In the genomic region with DNA sequence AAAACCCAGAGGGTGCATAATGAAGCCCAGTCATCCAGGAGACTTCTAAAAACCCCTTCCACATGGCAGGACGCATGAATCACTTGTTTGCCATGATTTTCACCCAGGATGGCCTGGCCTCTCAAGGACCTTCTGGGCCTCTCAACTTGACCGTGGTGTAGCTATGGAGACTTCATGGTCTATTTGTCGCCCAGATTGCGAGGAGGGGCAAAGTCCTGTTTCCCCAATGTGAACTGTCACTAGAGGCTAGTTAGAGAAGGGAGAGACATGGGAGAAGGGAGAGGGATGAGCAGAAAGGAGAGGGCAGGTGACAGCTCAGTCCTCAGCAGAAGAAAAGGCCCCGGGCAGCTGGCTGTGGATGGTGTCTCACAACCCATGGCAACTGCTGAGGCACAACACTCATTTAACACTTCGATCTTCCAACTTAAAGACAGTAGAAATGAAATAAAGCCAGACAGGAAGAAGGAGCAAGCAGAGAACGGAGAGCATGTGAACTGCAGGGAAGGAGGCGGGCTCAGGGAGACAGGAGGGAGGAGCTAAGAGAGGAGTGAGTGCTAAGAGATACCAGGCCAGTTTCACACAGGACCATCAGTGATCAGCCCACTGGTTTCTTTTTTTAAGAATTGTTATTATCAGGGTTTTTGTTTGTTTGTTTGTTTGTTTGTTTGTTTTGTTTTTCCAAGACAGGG, we compare ENCODE assay signal across 14 mouse cellular contexts. TPM values are rescaled to one million over a fixed set of nuclear protein-coding genes. Genes with fewer than 3 reads are reported as not detected.
DNase-seq lines count a peak whose midpoint lies in the region; ATAC-seq lines count a peak whose summit lies in the region.
"Had no signal": no experiment of that assay in that cellular context is flagged by ENCODE, and none has a peak within 500 bp of the region (broad histone marks: within the 10 kb centered on the region; RNA-seq: fewer than 3 reads in every experiment).

No protein-coding gene starts in this region.

- H3K9me3 ChIP-seq in heart, embryonic 10.5 days, result no peaks in the 10 kb centered on the region
- H3K9me3 ChIP-seq in kidney, embryonic 15.5 days (replicated peaks), result no peaks in the 10 kb centered on the region
- no peaks in the 10 kb centered on the region for H3K9me3 ChIP-seq in liver, embryonic 15.5 days (replicated peaks)
- H3K9me3 ChIP-seq in forebrain, embryonic 14.5 days (replicated peaks; ENCODE audit: control insufficient read depth, low read length), result no peaks in the 10 kb centered on the region
- no peaks in the 10 kb centered on the region for H3K9me3 ChIP-seq in hindbrain, embryonic 12.5 days (replicated peaks)
- H3K9me3 ChIP-seq: embryonic facial prominence, embryonic 15.5 days had no signal

- H3K4me2 ChIP-seq in kidney, embryonic 15.5 days, result no peak overlapping the region
- H3K4me2 ChIP-seq in liver, embryonic 15.5 days, result peak overlapping the region; percentile 61
- no peak overlapping the region for H3K4me2 ChIP-seq in forebrain, embryonic 14.5 days (ENCODE audit: low read length)
- no peak overlapping the region for H3K4me2 ChIP-seq in hindbrain, embryonic 12.5 days (replicated peaks)
- H3K4me2 ChIP-seq: embryonic facial prominence, embryonic 15.5 days had no signal

- no peaks in the 10 kb centered on the region for H3K36me3 ChIP-seq in heart, embryonic 10.5 days
- no peaks in the 10 kb centered on the region for H3K36me3 ChIP-seq in kidney, embryonic 15.5 days
- no peaks in the 10 kb centered on the region for H3K36me3 ChIP-seq in liver, embryonic 15.5 days (replicated peaks)
- H3K36me3 ChIP-seq in forebrain, embryonic 14.5 days (ENCODE audit: control insufficient read depth, insufficient read depth, low read length), result no peaks in the 10 kb centered on the region
- no peaks in the 10 kb centered on the region for H3K36me3 ChIP-seq in hindbrain, embryonic 12.5 days
- H3K36me3 ChIP-seq: embryonic facial prominence, embryonic 15.5 days had no signal

- DNase-seq in heart, embryonic 10.5 days (ENCODE audit: low spot score), result no peak
- DNase-seq in heart, postnatal 4 days, result no peak
- DNase-seq in ZHBTc4 (ENCODE audit: low read depth, low spot score), result peak; percentile 68
- DNase-seq in urinary bladder, postnatal 14 days (ENCODE audit: low spot score), result no peak
- no peak for DNase-seq in forebrain, embryonic 14.5 days (ENCODE audit: low spot score)
- DNase-seq: cerebellum, postnatal 14 days; layer of hippocampus, adult 9-11 months had no signal

- H3K27me3 ChIP-seq in heart, embryonic 10.5 days (ENCODE audit: insufficient read depth, poor library complexity, severe bottlenecking), result no peaks in the 10 kb centered on the region
- H3K27me3 ChIP-seq in kidney, embryonic 15.5 days, result no peaks in the 10 kb centered on the region
- no peaks in the 10 kb centered on the region for H3K27me3 ChIP-seq in liver, embryonic 15.5 days
- H3K27me3 ChIP-seq in forebrain, embryonic 14.5 days (replicated peaks; ENCODE audit: control insufficient read depth, insufficient read depth, low read length), result no peaks in the 10 kb centered on the region
- H3K27me3 ChIP-seq in hindbrain, embryonic 12.5 days, result no peaks in the 10 kb centered on the region
- H3K27me3 ChIP-seq: embryonic facial prominence, embryonic 15.5 days had no signal

- ATAC-seq in kidney, embryonic 15.5 days (replicated peaks; ENCODE audit: low FRiP score), result peak; percentile 67; the same call in 1 of the 2 replicates
- ATAC-seq in liver, embryonic 15.5 days (ENCODE audit: insufficient read depth), result peak; percentile 84
- no peak for ATAC-seq in forebrain, embryonic 14.5 days
- no peak for ATAC-seq in hindbrain, embryonic 12.5 days (ENCODE audit: low FRiP score)

- WGBS in heart, embryonic 10.5 days, result 60% methylated on average over 8 of the region's 8 CpGs
- WGBS in kidney, embryonic 15.5 days, result 53% methylated on average over 8 of the region's 8 CpGs
- WGBS in liver, embryonic 15.5 days (ENCODE audit: insufficient replicate concordance), result 32% methylated on average over 8 of the region's 8 CpGs
- WGBS in forebrain, embryonic 14.5 days, result 70% methylated on average over 8 of the region's 8 CpGs
- WGBS in hindbrain, embryonic 12.5 days, result 67% methylated on average over 8 of the region's 8 CpGs

- H3K9ac ChIP-seq in kidney, embryonic 15.5 days, result no peak overlapping the region
- H3K9ac ChIP-seq in liver, embryonic 15.5 days, result 0 out of 2 replicates have a peak overlapping the region, but pooled peaks have one; percentile 35
- H3K9ac ChIP-seq in forebrain, embryonic 14.5 days (ENCODE audit: low read length), result no peak overlapping the region
- no peak overlapping the region for H3K9ac ChIP-seq in hindbrain, embryonic 12.5 days
- H3K9ac ChIP-seq: embryonic facial prominence, embryonic 15.5 days had no signal

- H3K4me3 ChIP-seq in heart, embryonic 10.5 days, result no peak overlapping the region
- H3K4me3 ChIP-seq in kidney, embryonic 15.5 days (replicated peaks), result no peak overlapping the region
- H3K4me3 ChIP-seq in liver, embryonic 15.5 days (replicated peaks), result no peak overlapping the region
- no peak overlapping the region for H3K4me3 ChIP-seq in forebrain, embryonic 14.5 days (ENCODE audit: low read depth, low read length)
- H3K4me3 ChIP-seq in hindbrain, embryonic 12.5 days, result no peak overlapping the region
- H3K4me3 ChIP-seq: embryonic facial prominence, embryonic 15.5 days had no signal

- no peaks in the 10 kb centered on the region for H3K4me1 ChIP-seq in heart, embryonic 10.5 days
- no peaks in the 10 kb centered on the region for H3K4me1 ChIP-seq in kidney, embryonic 15.5 days
- H3K4me1 ChIP-seq in liver, embryonic 15.5 days (replicated peaks), result peaks cover 32% of the 10 kb centered on the region
- no peaks in the 10 kb centered on the region for H3K4me1 ChIP-seq in forebrain, embryonic 14.5 days (ENCODE audit: control insufficient read depth, insufficient read depth, low read length)
- H3K4me1 ChIP-seq in hindbrain, embryonic 12.5 days, result no peaks in the 10 kb centered on the region
- H3K4me1 ChIP-seq: embryonic facial prominence, embryonic 15.5 days had no signal

- 0 out of 2 replicates have a peak overlapping the region, but pooled peaks have one; percentile 29 for H3K27ac ChIP-seq in heart, embryonic 10.5 days
- peak overlapping the region; percentile 45; the same call in 1 of the 2 replicates for H3K27ac ChIP-seq in kidney, embryonic 15.5 days
- H3K27ac ChIP-seq in liver, embryonic 15.5 days (replicated peaks), result peak overlapping the region; percentile 93
- no peak overlapping the region for H3K27ac ChIP-seq in forebrain, embryonic 14.5 days (ENCODE audit: low read depth, low read length)
- H3K27ac ChIP-seq in hindbrain, embryonic 12.5 days, result no peak overlapping the region
- H3K27ac ChIP-seq: embryonic facial prominence, embryonic 15.5 days had no signal

RNA-seq across cellular contexts. Expression of a gene that starts 14.7 kb away (rescaled TPM):
- 18.0 and 20.2 TPM in 2 replicates for polyA plus RNA-seq in heart, embryonic 10.5 days (2016; fragmentation: Nextera tagmentation; extraction: Ambion mirVana)
- total RNA-seq in heart, postnatal 4 days (2021), result under 1 TPM in 1 of 2 experiments, not detected in 1; 0.14 TPM
- 1.2 and 2.3 TPM in 2 replicates for polyA plus RNA-seq in kidney, embryonic 15.5 days (2015; fragmentation: Nextera tagmentation; extraction: Ambion mirVana)
- 117 and 126 TPM in 2 replicates for polyA plus RNA-seq in liver, embryonic 15.5 days (2015; fragmentation: Nextera tagmentation; extraction: Ambion mirVana)
- polyA plus RNA-seq in forebrain, embryonic 14.5 days (2014; fragmentation: Nextera tagmentation; extraction: Ambion mirVana), result 0.11 and 0.19 TPM in 2 replicates
- 0.98 and 1.5 TPM in 2 replicates for polyA plus RNA-seq in hindbrain, embryonic 12.5 days (2016; fragmentation: Nextera tagmentation; extraction: Ambion mirVana)

RNA-seq across cellular contexts. Expression of a gene that starts 25.8 kb away (rescaled TPM):
- polyA plus RNA-seq in heart, embryonic 10.5 days (2016; fragmentation: Nextera tagmentation; extraction: Ambion mirVana), result not detected in 2 replicates
- not detected for total RNA-seq in heart, postnatal 4 days (2021)
- 0.35 TPM in 1 of 2 replicates, not detected in the other for polyA plus RNA-seq in kidney, embryonic 15.5 days (2015; fragmentation: Nextera tagmentation; extraction: Ambion mirVana)
- polyA plus RNA-seq in liver, embryonic 15.5 days (2015; fragmentation: Nextera tagmentation; extraction: Ambion mirVana), result 0.26 and 0.36 TPM in 2 replicates
- polyA plus RNA-seq in forebrain, embryonic 14.5 days (2014; fragmentation: Nextera tagmentation; extraction: Ambion mirVana), result 0.46 TPM in 1 of 2 replicates, not detected in the other
- not detected in 2 replicates for polyA plus RNA-seq in hindbrain, embryonic 12.5 days (2016; fragmentation: Nextera tagmentation; extraction: Ambion mirVana)
- total RNA-seq: heart, adult 8-10 months had no signal
- polyA plus RNA-seq: embryonic facial prominence, embryonic 15.5 days; hindbrain, embryonic 11.5 days; limb, embryonic 11.5 days had no signal

RNA-seq across cellular contexts. Expression of a gene that starts 44.8 kb away (rescaled TPM):
- polyA plus RNA-seq in heart, embryonic 10.5 days (2016; fragmentation: Nextera tagmentation; extraction: Ambion mirVana), result 36.4 and 36.9 TPM in 2 replicates
- 10 to 100 TPM; 30.3 to 32.8 TPM for total RNA-seq in heart, postnatal 4 days (2021)
- 49.2 and 59.6 TPM in 2 replicates for polyA plus RNA-seq in kidney, embryonic 15.5 days (2015; fragmentation: Nextera tagmentation; extraction: Ambion mirVana)
- polyA plus RNA-seq in liver, embryonic 15.5 days (2015; fragmentation: Nextera tagmentation; extraction: Ambion mirVana), result 10.7 and 12.1 TPM in 2 replicates
- 43.3 and 50.4 TPM in 2 replicates for polyA plus RNA-seq in forebrain, embryonic 14.5 days (2014; fragmentation: Nextera tagmentation; extraction: Ambion mirVana)
- polyA plus RNA-seq in hindbrain, embryonic 12.5 days (2016; fragmentation: Nextera tagmentation; extraction: Ambion mirVana), result 68.2 and 68.5 TPM in 2 replicates

Comparison
In these comparisons a context has a peak if more than half of its experiments do, and no peak if none do; other contexts are left out.
1. H3K27ac ChIP-seq: peak in heart, embryonic 10.5 days (single experiment), kidney, embryonic 15.5 days (single experiment) and liver, embryonic 15.5 days (single experiment); none in forebrain, embryonic 14.5 days (single experiment) and hindbrain, embryonic 12.5 days (single experiment).
2. ATAC-seq: peak in kidney, embryonic 15.5 days (single experiment) and liver, embryonic 15.5 days (single experiment); none in forebrain, embryonic 14.5 days (single experiment) and hindbrain, embryonic 12.5 days (single experiment).